Mouse (Mus musculus) liver, adult 2 months (tissue): Measurements from ENCODE around the gene Zfp37.

Experiments used
- CTCF ChIP-seq: fragments of 200-500 bp; IDR thresholded peaks from 2 replicates; pipeline ENCODE4 v1.5.1; 2011; ENCODE audit warnings: low read depth, low read length, control low read depth
- POLR2A ChIP-seq: fragments of 200-500 bp; IDR thresholded peaks from 2 replicates; pipeline ENCODE4 v1.6.1; 2011; ENCODE audit warnings: low read length, control low read depth; ENCODE audit not compliant: insufficient read depth; ENCODE audit errors: extremely low read depth

GRCm38 (mm10) chr4:62254551-62254950, 23.7 kb upstream of the Zfp37 start:
- no peak for TF ChIP-seq CTCF
- TF ChIP-seq POLR2A, result no peak
